Mouse (Mus musculus): ENCODE data around the gene Kdm2b.
A peak's percentile ranks its signal among the peaks of the same experiment; 100 is the strongest.

The Kdm2b gene

GRCm38 (mm10) chr5:122894007-122894637 lies 95.5 kb downstream of the Kdm2b start:
- DNase-seq (ENCODE audit: inconsistent ontology term): no peak

DNA sequence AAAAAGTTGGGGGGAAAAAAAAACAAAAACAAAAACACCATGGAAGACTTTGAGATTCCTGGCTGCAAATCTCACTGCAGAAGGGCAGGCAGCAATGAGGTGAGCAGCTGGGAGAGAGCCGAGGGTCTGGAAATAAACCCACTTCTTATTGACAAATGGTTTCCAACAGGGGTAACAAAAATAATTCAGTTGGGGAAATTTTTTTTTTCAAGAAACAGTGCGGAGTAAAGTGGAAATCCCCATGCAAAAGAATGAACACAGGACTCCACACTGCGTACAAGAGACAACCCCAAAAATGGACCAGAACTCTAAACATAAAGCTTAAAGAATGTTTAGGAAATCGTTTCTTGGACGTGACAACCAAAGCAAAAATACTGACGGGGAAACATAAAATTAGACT lies 96.4 kb downstream of the Kdm2b start:
- DNase-seq (ENCODE audit: inconsistent ontology term): no peak

DNA sequence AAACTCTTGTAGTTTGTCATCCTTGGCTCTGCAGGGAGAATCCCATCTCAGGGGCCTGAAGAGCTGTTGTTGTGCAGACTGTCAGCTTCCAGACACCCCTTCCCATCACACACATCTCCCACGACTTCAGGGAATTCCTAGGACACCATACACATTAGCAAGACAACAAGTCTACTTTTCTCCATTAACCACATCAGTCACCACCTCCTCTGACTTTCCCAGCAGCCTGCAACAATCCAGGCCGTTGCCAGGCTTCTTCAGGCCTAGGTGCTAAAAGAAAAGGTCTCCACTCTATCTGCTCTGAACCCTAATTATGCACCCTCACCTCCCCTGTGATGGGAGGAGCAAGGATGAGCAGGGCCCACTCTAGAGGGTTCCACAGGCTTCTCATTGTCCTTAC lies 99.2 kb downstream of the Kdm2b start:
- no peak for DNase-seq (ENCODE audit: inconsistent ontology term)

GRCm38 (mm10) chr5:122888612-122889214 lies 100.9 kb downstream of the Kdm2b start:
- DNase-seq (ENCODE audit: inconsistent ontology term): no peak

- no peak for DNase-seq (ENCODE audit: inconsistent ontology term)
Measured at GRCm38 (mm10) chr5:122887926-122888611, 101.6 kb downstream of the Kdm2b start.

DNA sequence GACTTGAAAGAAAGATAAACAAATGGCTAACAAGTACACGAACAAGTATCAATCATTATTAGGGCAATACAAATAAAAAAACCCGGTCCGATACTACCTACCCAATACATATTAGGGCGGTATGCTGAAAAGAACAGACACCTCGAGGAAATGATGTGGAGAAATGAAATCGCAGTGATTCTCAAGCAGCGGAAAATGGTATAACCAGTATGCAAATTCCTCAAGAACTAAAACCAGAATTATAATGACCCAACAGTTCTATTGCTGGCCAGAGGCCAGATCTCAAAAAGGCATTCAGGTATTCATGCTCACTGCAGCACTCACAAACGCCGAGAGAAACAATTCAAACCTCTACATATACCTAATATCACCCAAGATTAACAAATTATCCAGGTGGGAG lies 102.6 kb downstream of the Kdm2b start:
- DNase-seq (ENCODE audit: inconsistent ontology term): no peak

DNA sequence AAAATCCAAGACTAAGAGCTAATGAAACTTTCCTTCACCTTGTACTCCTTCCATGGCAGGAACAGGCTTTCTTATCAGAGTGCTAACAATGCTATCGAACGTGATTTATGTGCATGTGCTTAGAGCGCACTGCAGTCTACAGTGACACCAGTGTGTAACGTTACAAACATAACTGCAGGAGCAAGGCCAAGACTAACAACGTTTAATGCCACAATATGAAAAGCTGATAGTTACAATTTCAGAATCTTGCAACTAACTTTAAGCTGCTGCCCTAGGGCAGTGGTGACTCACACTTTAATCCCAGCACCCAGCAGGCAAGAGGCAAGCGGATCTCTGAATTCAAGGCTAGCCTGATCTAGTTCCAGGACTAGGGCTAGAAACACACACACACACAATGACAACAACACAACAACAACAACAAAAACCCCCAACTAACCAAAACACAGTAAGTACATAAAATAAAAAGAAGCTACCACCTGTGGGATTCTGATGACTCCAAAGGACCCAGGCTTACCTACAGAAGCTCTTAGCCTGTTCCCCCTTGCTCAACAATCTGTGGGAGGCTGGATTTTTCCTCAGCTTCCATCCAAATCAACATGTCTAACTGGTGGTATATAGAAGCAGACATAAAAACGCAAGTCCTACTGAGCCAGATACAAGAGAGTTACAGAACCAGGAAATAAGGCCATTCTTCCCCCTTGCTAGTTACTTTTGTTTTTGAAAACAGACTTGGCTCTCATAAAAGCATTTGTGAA lies 104.9 kb downstream of the Kdm2b start:
- DNase-seq (ENCODE audit: inconsistent ontology term): no peak

GRCm38 (mm10) chr5:122883652-122884235 lies 105.9 kb downstream of the Kdm2b start:
- no peak for DNase-seq (ENCODE audit: inconsistent ontology term)

DNA sequence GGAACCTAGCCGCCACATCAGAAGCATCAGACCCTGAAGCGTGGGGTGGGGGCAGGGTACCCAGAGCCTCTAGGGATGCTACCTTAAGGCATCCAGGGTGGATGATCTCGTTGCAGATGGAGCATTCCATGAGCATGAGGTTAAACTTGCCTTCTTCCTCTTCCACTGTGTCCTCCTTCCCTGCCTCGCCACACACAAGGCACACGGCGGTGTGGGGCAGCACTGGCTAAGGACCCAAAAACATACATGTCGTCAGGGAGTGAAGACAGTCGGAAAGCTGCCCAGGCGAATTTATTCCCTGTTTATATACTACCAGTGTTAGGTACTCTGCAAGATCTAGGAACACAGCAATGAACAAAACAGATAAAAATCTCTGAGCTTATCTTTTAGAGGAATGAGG lies 106.4 kb downstream of the Kdm2b start:
- DNase-seq (ENCODE audit: inconsistent ontology term): no peak

DNA sequence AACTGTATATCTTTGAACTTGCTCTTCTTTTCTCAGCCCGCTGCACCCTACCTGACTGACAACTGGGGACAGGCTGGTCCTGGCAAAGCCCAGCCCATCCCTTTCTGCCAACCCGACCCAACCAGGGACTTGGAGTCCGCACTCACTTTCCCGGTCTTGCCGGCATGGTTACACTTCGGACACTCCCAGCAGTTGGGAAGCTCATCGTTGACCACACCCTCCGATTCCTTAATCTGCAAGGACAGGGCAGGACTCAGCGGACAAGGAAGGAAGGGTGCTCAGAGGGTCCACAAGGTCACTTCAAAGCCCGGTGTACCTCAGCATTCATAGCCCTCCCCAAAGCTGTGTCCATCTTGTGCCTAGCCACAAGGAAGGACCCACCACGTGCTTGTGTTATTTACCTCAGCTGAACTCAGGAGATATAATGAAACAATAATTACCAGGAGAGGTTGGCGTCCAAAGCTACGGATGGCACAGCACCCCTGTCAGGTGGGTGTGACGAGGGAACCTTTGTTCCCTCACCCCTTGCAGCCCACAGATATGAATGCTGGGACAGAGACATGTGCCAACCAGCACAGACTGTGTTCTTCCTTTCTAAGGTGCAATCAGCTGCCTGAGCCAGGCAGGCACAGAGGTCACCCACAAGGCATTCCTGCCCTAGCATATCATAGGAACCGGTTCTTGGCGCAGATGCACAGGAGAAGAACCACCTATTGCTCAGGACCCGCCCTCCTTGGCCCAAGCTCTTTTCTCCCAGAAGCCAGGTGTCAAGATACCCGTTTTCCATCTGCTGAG lies 107.2 kb downstream of the Kdm2b start:
- DNase-seq (ENCODE audit: inconsistent ontology term): no peak

DNA sequence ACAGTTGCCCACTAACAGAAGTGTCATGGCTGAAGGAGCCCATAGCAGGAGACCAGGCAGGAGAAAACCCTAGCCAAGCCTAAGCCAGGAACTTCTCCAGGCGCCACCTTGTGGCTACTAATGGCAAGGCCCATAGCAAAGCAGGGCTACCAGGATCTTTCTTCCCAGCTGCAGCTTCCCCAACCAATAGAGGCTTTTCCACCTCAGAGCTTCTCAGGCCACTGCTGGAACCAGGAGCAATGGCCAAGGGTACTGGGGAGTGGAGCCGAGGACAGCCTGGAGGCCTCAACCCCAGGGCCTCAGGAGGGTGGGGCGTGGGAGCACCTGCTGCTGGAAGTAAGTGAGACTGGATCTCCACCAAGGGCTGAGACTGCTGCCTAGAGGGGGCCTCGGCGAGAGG lies 108.3 kb downstream of the Kdm2b start:
- peak; percentile 24 for DNase-seq (ENCODE audit: inconsistent ontology term)

DNA sequence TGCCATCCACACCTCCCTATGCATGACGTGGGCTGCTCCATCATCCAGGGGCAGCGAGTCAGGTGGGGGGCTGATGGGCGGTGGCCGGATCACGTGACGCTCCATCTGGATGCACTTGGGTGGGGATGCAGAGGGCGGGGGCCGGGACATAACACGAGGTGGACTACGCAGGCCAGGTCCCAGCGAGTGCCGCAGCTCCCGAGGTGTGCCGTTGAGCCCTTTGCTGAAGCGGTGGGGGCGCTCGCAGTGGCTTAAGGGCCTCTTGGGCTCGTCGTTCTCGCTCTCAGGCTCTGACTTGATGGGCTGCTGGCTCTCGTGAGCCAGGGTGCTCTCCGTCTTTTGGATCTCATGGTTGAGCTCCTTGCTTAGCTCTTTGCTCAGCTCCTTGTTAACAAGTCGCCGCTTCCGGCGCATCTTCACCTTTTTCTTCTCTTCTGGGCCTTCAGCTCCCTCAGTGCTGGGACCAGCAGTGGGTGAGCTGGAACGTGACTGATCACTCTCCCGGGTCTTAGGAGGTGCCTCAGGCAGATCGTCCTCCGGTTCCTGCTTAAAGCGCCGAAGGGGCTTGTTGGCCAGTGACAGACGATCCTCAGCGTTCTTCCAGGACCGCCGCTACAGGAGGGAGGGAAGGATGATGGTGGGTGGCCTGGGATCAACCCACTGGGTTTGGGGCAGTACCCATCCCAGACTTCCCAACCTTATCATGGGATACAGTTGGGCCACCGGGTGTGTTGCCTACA lies 109.2 kb downstream of the Kdm2b start:
- DNase-seq (ENCODE audit: inconsistent ontology term): no peak

- no peak for DNase-seq (ENCODE audit: inconsistent ontology term)
Measured at GRCm38 (mm10) chr5:122876671-122877070, 113.0 kb downstream of the Kdm2b start.

DNA sequence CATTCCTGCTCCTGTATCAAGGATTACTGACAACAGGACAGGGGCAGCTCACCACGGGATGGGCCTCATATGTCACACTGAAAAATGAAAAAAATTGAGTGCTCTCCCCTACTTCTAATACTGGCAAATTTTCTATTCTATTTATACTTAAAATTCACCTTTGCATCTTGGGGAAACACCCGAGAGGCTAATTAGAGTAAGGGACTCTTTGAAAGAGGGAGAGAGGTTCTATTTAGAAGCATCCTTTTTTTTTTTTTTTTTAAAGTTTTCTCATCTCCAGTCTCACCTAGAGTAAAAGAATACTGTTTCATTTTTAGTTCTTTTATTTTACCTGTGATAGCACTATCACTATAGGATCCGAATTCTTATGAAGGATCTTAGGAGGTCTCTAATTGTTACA lies 115.3 kb downstream of the Kdm2b start:
- no peak for DNase-seq (ENCODE audit: inconsistent ontology term)

GRCm38 (mm10) chr5:122873573-122873972 lies 116.0 kb downstream of the Kdm2b start:
- no peak for DNase-seq (ENCODE audit: inconsistent ontology term)

- DNase-seq (ENCODE audit: inconsistent ontology term): no peak
Measured at GRCm38 (mm10) chr5:122872626-122873025, 117.0 kb downstream of the Kdm2b start.

GRCm38 (mm10) chr5:122863053-122863452 lies 126.6 kb downstream of the Kdm2b start:
- no peak for DNase-seq (ENCODE audit: inconsistent ontology term)

GRCm38 (mm10) chr5:122855858-122856257 lies 133.8 kb downstream of the Kdm2b start:
- DNase-seq (ENCODE audit: inconsistent ontology term): no peak

DNA sequence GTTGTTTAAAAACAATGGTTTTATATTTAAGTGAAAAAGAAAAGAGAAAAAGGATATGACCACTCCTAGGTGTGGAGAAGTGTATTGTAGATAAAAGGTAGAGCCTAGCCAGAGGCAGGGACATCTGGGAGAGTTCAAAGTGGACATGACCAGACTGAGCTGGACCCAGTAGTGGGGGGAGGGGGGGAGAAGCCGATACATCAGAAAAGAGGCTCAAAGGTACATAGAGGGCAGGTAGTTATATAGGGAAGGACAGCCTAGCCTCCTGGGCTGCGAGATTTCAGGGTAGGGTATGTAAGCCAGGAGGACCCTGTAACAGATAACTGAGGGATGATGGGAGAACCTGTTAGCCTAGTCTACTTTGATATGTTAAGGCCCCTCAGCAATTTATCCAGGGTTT lies 137.0 kb downstream of the Kdm2b start:
- no peak for DNase-seq (ENCODE audit: inconsistent ontology term)

DNA sequence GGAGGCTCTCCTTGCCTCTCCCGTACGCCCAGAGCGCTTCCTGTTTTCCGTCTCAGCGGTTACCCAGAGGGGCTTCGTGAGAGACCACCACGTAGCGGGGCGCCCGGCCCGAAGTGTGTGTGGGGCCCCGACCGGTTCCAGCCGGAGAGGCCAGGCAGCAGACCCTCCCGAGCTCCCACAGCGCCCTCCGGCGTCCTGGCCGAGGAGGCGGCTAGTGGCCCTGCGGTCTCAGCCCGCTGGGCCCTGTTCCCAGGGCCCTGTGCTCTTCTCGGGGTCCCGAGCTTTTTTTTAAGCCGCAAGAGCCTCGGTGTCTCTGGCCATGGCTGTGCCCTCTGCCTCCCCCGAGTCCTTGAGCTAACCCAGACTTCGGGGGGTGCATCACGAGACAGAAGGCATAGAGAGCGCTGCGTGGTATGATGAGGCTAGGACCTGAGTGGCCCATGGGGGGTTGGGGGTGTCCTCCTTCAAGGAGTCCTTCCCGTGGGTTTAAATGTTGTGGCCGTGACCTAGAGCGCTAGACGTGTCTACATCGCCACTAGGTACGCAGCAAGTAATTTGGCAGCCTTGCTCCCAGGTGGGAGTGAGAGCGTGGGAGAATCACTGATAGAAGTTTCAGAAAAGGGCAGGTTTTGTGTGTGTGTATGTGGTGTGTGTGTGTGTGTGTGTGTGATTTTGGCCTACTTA lies 139.2 kb downstream of the Kdm2b start:
- DNase-seq (ENCODE audit: inconsistent ontology term): no peak
